Mouse (Mus musculus): ENCODE measurements around the gene Mettl16. TPM values are rescaled to one million over a fixed set of nuclear protein-coding genes. Genes with fewer than 3 reads are reported as not detected.
"Not testable (repeated sequence)": the region's sequence is repeated elsewhere in the genome, so short reads cannot be mapped to it uniquely, and the experiment has no call there.

Gene Mettl16
- polyA plus RNA-seq, 1 experiment from 2014 or later, result 35.2 TPM

GRCm38 (mm10) chr11:74811027-74811426 lies 40.4 kb downstream of the Mettl16 start:
- not testable (repeated sequence) for H3K9me3 ChIP-seq (ENCODE audit: control insufficient read depth, low read length); H3K4me2 ChIP-seq (replicated peaks); H3K27ac ChIP-seq; H3K27me3 ChIP-seq (ENCODE audit: control insufficient read depth, insufficient read depth, low read length); H3K9ac ChIP-seq; H3K4me1 ChIP-seq (replicated peaks; ENCODE audit: control insufficient read depth, insufficient read depth, low read length); ATAC-seq (ENCODE audit: low FRiP score); DNase-seq (ENCODE audit: low spot score); H3K4me3 ChIP-seq (replicated peaks; ENCODE audit: low read length)
- WGBS, result 43% methylated on average over 3 of the region's 3 CpGs
- H3K36me3 ChIP-seq (replicated peaks; ENCODE audit: control insufficient read depth, insufficient read depth), result peaks cover 34% of the 10 kb centered on the region

- 57% methylated on average over 5 of the region's 5 CpGs for WGBS
- Histone ChIP-seq H3K36me3 (replicated peaks; ENCODE audit: control insufficient read depth, insufficient read depth) (peaks cover 33% of the 10 kb centered on the region), H3K27ac (no peak overlapping the region), H3K27me3 (ENCODE audit: control insufficient read depth, insufficient read depth, low read length) (no peaks in the 10 kb centered on the region), H3K4me3 (replicated peaks; ENCODE audit: low read length) (no peak overlapping the region), H3K4me2 (replicated peaks) (no peak overlapping the region), H3K9ac (no peak overlapping the region), H3K4me1 (replicated peaks; ENCODE audit: control insufficient read depth, insufficient read depth, low read length) (no peaks in the 10 kb centered on the region), H3K9me3 (ENCODE audit: control insufficient read depth, low read length) (no peaks in the 10 kb centered on the region)
- ATAC-seq (ENCODE audit: low FRiP score), result no peak
- DNase-seq (ENCODE audit: low spot score), result no peak
Measured at GRCm38 (mm10) chr11:74811538-74811937, 40.9 kb downstream of the Mettl16 start.

DNA sequence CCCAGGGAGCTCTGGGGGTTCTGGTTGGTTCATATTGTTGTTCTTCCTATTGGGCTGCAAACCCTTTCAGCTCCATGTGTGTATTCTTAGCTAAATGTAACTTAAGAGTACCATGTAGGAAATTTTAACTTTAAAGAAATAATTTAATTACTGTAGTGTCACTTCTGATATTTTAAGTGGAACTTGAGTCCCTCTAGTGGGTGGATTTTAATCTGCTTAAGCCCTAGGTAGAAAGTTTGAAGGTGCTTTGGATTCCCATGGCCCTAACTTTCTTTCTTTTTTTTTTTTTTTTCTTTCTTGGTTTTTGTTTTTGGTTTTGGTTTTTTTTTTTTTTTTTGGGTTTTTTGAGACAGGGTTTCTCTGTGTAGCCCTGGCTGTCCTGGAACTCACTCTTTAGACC lies 45.2 kb downstream of the Mettl16 start:
- Histone ChIP-seq H3K4me3 (replicated peaks; ENCODE audit: low read length) (no peak overlapping the region), H3K9ac (no peak overlapping the region), H3K36me3 (replicated peaks; ENCODE audit: control insufficient read depth, insufficient read depth) (peaks cover 41% of the 10 kb centered on the region), H3K9me3 (ENCODE audit: control insufficient read depth, low read length) (no peaks in the 10 kb centered on the region), H3K27ac (no peak overlapping the region), H3K4me1 (replicated peaks; ENCODE audit: control insufficient read depth, insufficient read depth, low read length) (no peaks in the 10 kb centered on the region), H3K4me2 (replicated peaks) (no peak overlapping the region), H3K27me3 (ENCODE audit: control insufficient read depth, insufficient read depth, low read length) (no peaks in the 10 kb centered on the region)
- no peak for ATAC-seq (ENCODE audit: low FRiP score)
- no peak for DNase-seq (ENCODE audit: low spot score)

- 67% methylated on average over 1 of the region's 1 CpGs for WGBS
Measured at GRCm38 (mm10) chr11:74820921-74821320, 50.3 kb downstream of the Mettl16 start.

DNA sequence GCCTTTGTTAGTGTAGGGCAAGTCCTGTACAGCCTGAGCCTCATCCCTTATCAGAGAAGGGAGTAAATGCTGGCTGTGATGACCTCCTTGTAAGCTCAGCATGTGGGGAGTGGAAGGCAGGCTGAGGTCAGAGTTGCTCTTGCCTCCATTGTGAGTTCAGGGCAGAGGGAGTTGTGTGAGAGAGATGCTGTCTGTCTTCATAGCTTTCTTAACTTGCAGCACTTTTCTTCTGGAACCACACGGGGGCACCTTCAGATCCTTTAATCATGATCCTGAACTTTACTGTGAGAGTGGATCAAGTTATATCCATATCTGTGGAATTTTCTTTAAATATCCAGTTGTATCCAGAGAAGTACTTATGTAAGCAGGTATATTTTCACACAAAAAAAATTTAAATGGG lies 50.8 kb downstream of the Mettl16 start:
- Histone ChIP-seq H3K4me2 (replicated peaks) (no peak overlapping the region), H3K4me3 (replicated peaks; ENCODE audit: low read length) (no peak overlapping the region), H3K36me3 (replicated peaks; ENCODE audit: control insufficient read depth, insufficient read depth) (peaks cover 31% of the 10 kb centered on the region), H3K4me1 (replicated peaks; ENCODE audit: control insufficient read depth, insufficient read depth, low read length) (no peaks in the 10 kb centered on the region), H3K9ac (no peak overlapping the region), H3K27me3 (ENCODE audit: control insufficient read depth, insufficient read depth, low read length) (no peaks in the 10 kb centered on the region), H3K27ac (no peak overlapping the region), H3K9me3 (ENCODE audit: control insufficient read depth, low read length) (no peaks in the 10 kb centered on the region)
- WGBS, result 39% methylated on average over 1 of the region's 1 CpGs
- DNase-seq (ENCODE audit: low spot score) (peak; percentile 65), ATAC-seq (ENCODE audit: low FRiP score) (no peak)

More at GRCm38 (mm10) chr11:74820921-74821320, 50.3 kb downstream of the Mettl16 start:
- Histone ChIP-seq H3K9ac (no peak overlapping the region), H3K4me2 (replicated peaks) (no peak overlapping the region), H3K27ac (no peak overlapping the region), H3K4me1 (replicated peaks; ENCODE audit: control insufficient read depth, insufficient read depth, low read length) (no peaks in the 10 kb centered on the region), H3K9me3 (ENCODE audit: control insufficient read depth, low read length) (no peaks in the 10 kb centered on the region), H3K36me3 (replicated peaks; ENCODE audit: control insufficient read depth, insufficient read depth) (peaks cover 34% of the 10 kb centered on the region), H3K4me3 (replicated peaks; ENCODE audit: low read length) (no peak overlapping the region), H3K27me3 (ENCODE audit: control insufficient read depth, insufficient read depth, low read length) (no peaks in the 10 kb centered on the region)
- no peak for DNase-seq (ENCODE audit: low spot score)
- ATAC-seq (ENCODE audit: low FRiP score), result no peak

- WGBS, result 79% methylated on average over 7 of the region's 7 CpGs
- no peak overlapping the region for H3K4me2 ChIP-seq (replicated peaks)
- ATAC-seq (ENCODE audit: low FRiP score), result no peak
- no peak overlapping the region for H3K9ac ChIP-seq
- no peaks in the 10 kb centered on the region for H3K9me3 ChIP-seq (ENCODE audit: control insufficient read depth, low read length)
- DNase-seq (ENCODE audit: low spot score), result no peak
- no peaks in the 10 kb centered on the region for H3K4me1 ChIP-seq (replicated peaks; ENCODE audit: control insufficient read depth, insufficient read depth, low read length)
- no peak overlapping the region for H3K27ac ChIP-seq
- H3K27me3 ChIP-seq (ENCODE audit: control insufficient read depth, insufficient read depth, low read length), result no peaks in the 10 kb centered on the region
- no peak overlapping the region for H3K4me3 ChIP-seq (replicated peaks; ENCODE audit: low read length)
- peaks cover 17% of the 10 kb centered on the region for H3K36me3 ChIP-seq (replicated peaks; ENCODE audit: control insufficient read depth, insufficient read depth)
Measured at GRCm38 (mm10) chr11:74822746-74823440, 52.3 kb downstream of the Mettl16 start.

GRCm38 (mm10) chr11:74826151-74826550 lies 55.5 kb downstream of the Mettl16 start:
- DNase-seq (ENCODE audit: low spot score), result no peak
- 64% methylated on average over 7 of the region's 7 CpGs for WGBS
- Histone ChIP-seq H3K9me3 (ENCODE audit: control insufficient read depth, low read length) (no peaks in the 10 kb centered on the region), H3K4me1 (replicated peaks; ENCODE audit: control insufficient read depth, insufficient read depth, low read length) (peaks cover 10% of the 10 kb centered on the region), H3K36me3 (replicated peaks; ENCODE audit: control insufficient read depth, insufficient read depth) (no peaks in the 10 kb centered on the region), H3K9ac (no peak overlapping the region), H3K27ac (no peak overlapping the region), H3K27me3 (ENCODE audit: control insufficient read depth, insufficient read depth, low read length) (no peaks in the 10 kb centered on the region), H3K4me2 (replicated peaks) (no peak overlapping the region), H3K4me3 (replicated peaks; ENCODE audit: low read length) (no peak overlapping the region)
- ATAC-seq (ENCODE audit: low FRiP score), result no peak

DNA sequence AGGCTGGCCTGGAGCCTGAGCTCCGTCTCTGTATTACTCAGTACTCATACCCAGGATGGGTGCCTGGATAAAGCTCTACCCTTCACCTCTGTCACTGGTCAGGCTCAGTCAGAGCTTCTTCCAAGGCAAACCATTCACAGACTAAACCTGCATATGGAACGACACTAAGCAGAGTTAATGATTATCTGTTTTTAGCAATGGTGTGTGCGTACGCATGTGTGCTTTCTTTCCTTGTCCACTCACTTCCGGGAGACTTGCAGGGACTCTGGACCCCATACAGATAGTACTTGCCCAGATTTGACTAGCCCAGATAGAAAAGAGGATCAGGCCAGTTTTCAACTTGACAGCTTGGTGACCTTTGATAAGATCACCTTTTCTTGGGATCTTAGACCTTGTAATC lies 56.1 kb downstream of the Mettl16 start:
- Histone ChIP-seq H3K36me3 (replicated peaks; ENCODE audit: control insufficient read depth, insufficient read depth) (no peaks in the 10 kb centered on the region), H3K27me3 (ENCODE audit: control insufficient read depth, insufficient read depth, low read length) (no peaks in the 10 kb centered on the region), H3K27ac (no peak overlapping the region), H3K4me3 (replicated peaks; ENCODE audit: low read length) (no peak overlapping the region), H3K4me2 (replicated peaks) (no peak overlapping the region), H3K9ac (no peak overlapping the region), H3K4me1 (replicated peaks; ENCODE audit: control insufficient read depth, insufficient read depth, low read length) (peaks cover 10% of the 10 kb centered on the region), H3K9me3 (ENCODE audit: control insufficient read depth, low read length) (no peaks in the 10 kb centered on the region)
- ATAC-seq (ENCODE audit: low FRiP score), result no peak
- 88% methylated on average over 5 of the region's 5 CpGs for WGBS
- DNase-seq (ENCODE audit: low spot score), result no peak

- peaks cover 15% of the 10 kb centered on the region for H3K4me1 ChIP-seq (replicated peaks; ENCODE audit: control insufficient read depth, insufficient read depth, low read length)
- no peaks in the 10 kb centered on the region for H3K36me3 ChIP-seq (replicated peaks; ENCODE audit: control insufficient read depth, insufficient read depth)
- H3K9me3 ChIP-seq (ENCODE audit: control insufficient read depth, low read length), result no peaks in the 10 kb centered on the region
- WGBS, result 72% methylated on average over 7 of the region's 7 CpGs
- no peak overlapping the region for H3K4me2 ChIP-seq (replicated peaks)
- H3K9ac ChIP-seq, result no peak overlapping the region
- ATAC-seq (ENCODE audit: low FRiP score) (no peak), DNase-seq (ENCODE audit: low spot score) (no peak)
- H3K27me3 ChIP-seq (ENCODE audit: control insufficient read depth, insufficient read depth, low read length), result no peaks in the 10 kb centered on the region
- H3K4me3 ChIP-seq (replicated peaks; ENCODE audit: low read length), result no peak overlapping the region
- no peak overlapping the region for H3K27ac ChIP-seq
Measured at GRCm38 (mm10) chr11:74827791-74828403, 57.3 kb downstream of the Mettl16 start.

Data from hindbrain, embryonic 14.5 days (tissue).